Mouse (Mus musculus): ENCODE results near the gene 6030458C11Rik. TPM values are rescaled to one million over a fixed set of nuclear protein-coding genes. Genes with fewer than 3 reads are reported as not detected.
A peak's percentile ranks its signal among the peaks of the same experiment; 100 is the strongest.

6030458C11Rik gene
- polyA plus RNA-seq, 1 experiment from 2014 or later = 39.4 TPM

GRCm38 (mm10) chr15:12853471-12853870, 29.0 kb upstream of the 6030458C11Rik start:
- no peak for ATAC-seq (ENCODE audit: low read depth)
- Histone ChIP-seq H3K27ac (ENCODE audit: low read depth, low read length) (no peak overlapping the region), H3K4me1 (ENCODE audit: control insufficient read depth, insufficient read depth, low read length) (no peaks in the 10 kb centered on the region), H3K36me3 (ENCODE audit: control insufficient read depth, insufficient read depth, low read length) (peaks cover 56% of the 10 kb centered on the region), H3K4me2 (ENCODE audit: low read depth, low read length) (no peak overlapping the region), H3K9ac (replicated peaks; ENCODE audit: low read depth, low read length) (no peak overlapping the region), H3K4me3 (ENCODE audit: low read depth, low read length) (no peak overlapping the region), H3K9me3 (ENCODE audit: control insufficient read depth, low read length) (no peaks in the 10 kb centered on the region), H3K27me3 (ENCODE audit: control insufficient read depth, insufficient read depth, low read length) (no peaks in the 10 kb centered on the region)
- 95% methylated on average over 8 of the region's 8 CpGs for WGBS

- peaks cover 61% of the 10 kb centered on the region for H3K36me3 ChIP-seq (ENCODE audit: control insufficient read depth, insufficient read depth, low read length)
- H3K4me3 ChIP-seq (ENCODE audit: low read depth, low read length) = no peak overlapping the region
- H3K27me3 ChIP-seq (ENCODE audit: control insufficient read depth, insufficient read depth, low read length) = no peaks in the 10 kb centered on the region
- 0 out of 2 replicates have a peak, but pooled peaks have one; percentile 38 for ATAC-seq (ENCODE audit: low read depth)
- no peak overlapping the region for H3K4me2 ChIP-seq (ENCODE audit: low read depth, low read length)
- H3K9me3 ChIP-seq (ENCODE audit: control insufficient read depth, low read length) = no peaks in the 10 kb centered on the region
- H3K27ac ChIP-seq (ENCODE audit: low read depth, low read length) = no peak overlapping the region
- H3K4me1 ChIP-seq (ENCODE audit: control insufficient read depth, insufficient read depth, low read length) = no peaks in the 10 kb centered on the region
- no peak overlapping the region for H3K9ac ChIP-seq (replicated peaks; ENCODE audit: low read depth, low read length)
- 93% methylated on average over 4 of the region's 4 CpGs for WGBS
Measured at GRCm38 (mm10) chr15:12849373-12849772, 24.9 kb upstream of the 6030458C11Rik start.

- Histone ChIP-seq H3K4me1 (ENCODE audit: control insufficient read depth, insufficient read depth, low read length) (no peaks in the 10 kb centered on the region), H3K4me2 (ENCODE audit: low read depth, low read length) (no peak overlapping the region), H3K27me3 (ENCODE audit: control insufficient read depth, insufficient read depth, low read length) (no peaks in the 10 kb centered on the region), H3K4me3 (ENCODE audit: low read depth, low read length) (no peak overlapping the region), H3K9me3 (ENCODE audit: control insufficient read depth, low read length) (no peaks in the 10 kb centered on the region), H3K9ac (replicated peaks; ENCODE audit: low read depth, low read length) (no peak overlapping the region), H3K36me3 (ENCODE audit: control insufficient read depth, insufficient read depth, low read length) (peaks cover 60% of the 10 kb centered on the region), H3K27ac (ENCODE audit: low read depth, low read length) (no peak overlapping the region)
- ATAC-seq (ENCODE audit: low read depth) = no peak
- 75% methylated on average over 11 of the region's 11 CpGs for WGBS
Measured at GRCm38 (mm10) chr15:12848196-12848975, 23.9 kb upstream of the 6030458C11Rik start.

GRCm38 (mm10) chr15:12842833-12843232, 18.4 kb upstream of the 6030458C11Rik start:
- 72% methylated on average over 7 of the region's 7 CpGs for WGBS
- H3K4me1 ChIP-seq (ENCODE audit: control insufficient read depth, insufficient read depth, low read length) = no peaks in the 10 kb centered on the region
- no peaks in the 10 kb centered on the region for H3K27me3 ChIP-seq (ENCODE audit: control insufficient read depth, insufficient read depth, low read length)
- H3K27ac ChIP-seq (ENCODE audit: low read depth, low read length) = no peak overlapping the region
- H3K4me2 ChIP-seq (ENCODE audit: low read depth, low read length) = no peak overlapping the region
- no peak for ATAC-seq (ENCODE audit: low read depth)
- no peaks in the 10 kb centered on the region for H3K9me3 ChIP-seq (ENCODE audit: control insufficient read depth, low read length)
- H3K4me3 ChIP-seq (ENCODE audit: low read depth, low read length) = no peak overlapping the region
- no peak overlapping the region for H3K9ac ChIP-seq (replicated peaks; ENCODE audit: low read depth, low read length)
- peaks cover 59% of the 10 kb centered on the region for H3K36me3 ChIP-seq (ENCODE audit: control insufficient read depth, insufficient read depth, low read length)

- H3K9ac ChIP-seq (replicated peaks; ENCODE audit: low read depth, low read length) = no peak overlapping the region
- H3K36me3 ChIP-seq (ENCODE audit: control insufficient read depth, insufficient read depth, low read length) = peaks cover 53% of the 10 kb centered on the region
- H3K4me2 ChIP-seq (ENCODE audit: low read depth, low read length) = no peak overlapping the region
- no peaks in the 10 kb centered on the region for H3K27me3 ChIP-seq (ENCODE audit: control insufficient read depth, insufficient read depth, low read length)
- H3K27ac ChIP-seq (ENCODE audit: low read depth, low read length) = no peak overlapping the region
- H3K4me1 ChIP-seq (ENCODE audit: control insufficient read depth, insufficient read depth, low read length) = no peaks in the 10 kb centered on the region
- ATAC-seq (ENCODE audit: low read depth) = no peak
- WGBS = 95% methylated on average over 11 of the region's 11 CpGs
- no peaks in the 10 kb centered on the region for H3K9me3 ChIP-seq (ENCODE audit: control insufficient read depth, low read length)
- no peak overlapping the region for H3K4me3 ChIP-seq (ENCODE audit: low read depth, low read length)
Measured at GRCm38 (mm10) chr15:12840737-12841136, 16.3 kb upstream of the 6030458C11Rik start.

GRCm38 (mm10) chr15:12834231-12834630, 9.8 kb upstream of the 6030458C11Rik start:
- ATAC-seq (ENCODE audit: low read depth) = no peak
- no peak overlapping the region for H3K27ac ChIP-seq (ENCODE audit: low read depth, low read length)
- WGBS = 96% methylated on average over 24 of the region's 24 CpGs
- no peaks in the 10 kb centered on the region for H3K27me3 ChIP-seq (ENCODE audit: control insufficient read depth, insufficient read depth, low read length)
- H3K4me1 ChIP-seq (ENCODE audit: control insufficient read depth, insufficient read depth, low read length) = no peaks in the 10 kb centered on the region
- H3K9ac ChIP-seq (replicated peaks; ENCODE audit: low read depth, low read length) = no peak overlapping the region
- no peak overlapping the region for H3K4me2 ChIP-seq (ENCODE audit: low read depth, low read length)
- H3K4me3 ChIP-seq (ENCODE audit: low read depth, low read length) = no peak overlapping the region
- no peaks in the 10 kb centered on the region for H3K9me3 ChIP-seq (ENCODE audit: control insufficient read depth, low read length)
- H3K36me3 ChIP-seq (ENCODE audit: control insufficient read depth, insufficient read depth, low read length) = peaks cover 41% of the 10 kb centered on the region

GRCm38 (mm10) chr15:12833385-12833784, 8.9 kb upstream of the 6030458C11Rik start:
- 98% methylated on average over 31 of the region's 31 CpGs for WGBS
- Histone ChIP-seq H3K27ac (ENCODE audit: low read depth, low read length) (no peak overlapping the region), H3K36me3 (ENCODE audit: control insufficient read depth, insufficient read depth, low read length) (peaks cover 45% of the 10 kb centered on the region), H3K9ac (replicated peaks; ENCODE audit: low read depth, low read length) (no peak overlapping the region), H3K4me3 (ENCODE audit: low read depth, low read length) (no peak overlapping the region), H3K4me2 (ENCODE audit: low read depth, low read length) (no peak overlapping the region), H3K27me3 (ENCODE audit: control insufficient read depth, insufficient read depth, low read length) (no peaks in the 10 kb centered on the region), H3K4me1 (ENCODE audit: control insufficient read depth, insufficient read depth, low read length) (no peaks in the 10 kb centered on the region), H3K9me3 (ENCODE audit: control insufficient read depth, low read length) (no peaks in the 10 kb centered on the region)
- ATAC-seq (ENCODE audit: low read depth) = 0 out of 2 replicates have a peak, but pooled peaks have one; percentile 9

GRCm38 (mm10) chr15:12832599-12832998, 8.2 kb upstream of the 6030458C11Rik start:
- Histone ChIP-seq H3K4me1 (ENCODE audit: control insufficient read depth, insufficient read depth, low read length) (no peaks in the 10 kb centered on the region), H3K27me3 (ENCODE audit: control insufficient read depth, insufficient read depth, low read length) (no peaks in the 10 kb centered on the region), H3K9ac (replicated peaks; ENCODE audit: low read depth, low read length) (no peak overlapping the region), H3K36me3 (ENCODE audit: control insufficient read depth, insufficient read depth, low read length) (peaks cover 42% of the 10 kb centered on the region), H3K4me3 (ENCODE audit: low read depth, low read length) (no peak overlapping the region), H3K9me3 (ENCODE audit: control insufficient read depth, low read length) (no peaks in the 10 kb centered on the region), H3K4me2 (ENCODE audit: low read depth, low read length) (no peak overlapping the region), H3K27ac (ENCODE audit: low read depth, low read length) (no peak overlapping the region)
- 98% methylated on average over 4 of the region's 4 CpGs for WGBS
- no peak for ATAC-seq (ENCODE audit: low read depth)

GRCm38 (mm10) chr15:12829878-12830277, 5.4 kb upstream of the 6030458C11Rik start:
- peaks cover 10% of the 10 kb centered on the region; the same call in 1 of the 2 replicates for H3K4me1 ChIP-seq (ENCODE audit: control insufficient read depth, insufficient read depth, low read length)
- H3K4me3 ChIP-seq (ENCODE audit: low read depth, low read length) = no peak overlapping the region
- H3K27me3 ChIP-seq (ENCODE audit: control insufficient read depth, insufficient read depth, low read length) = no peaks in the 10 kb centered on the region
- WGBS = 93% methylated on average over 3 of the region's 3 CpGs
- H3K27ac ChIP-seq (ENCODE audit: low read depth, low read length) = no peak overlapping the region
- H3K4me2 ChIP-seq (ENCODE audit: low read depth, low read length) = no peak overlapping the region
- H3K36me3 ChIP-seq (ENCODE audit: control insufficient read depth, insufficient read depth, low read length) = peaks cover 24% of the 10 kb centered on the region; the same call in 1 of the 2 replicates
- H3K9ac ChIP-seq (replicated peaks; ENCODE audit: low read depth, low read length) = no peak overlapping the region
- H3K9me3 ChIP-seq (ENCODE audit: control insufficient read depth, low read length) = no peaks in the 10 kb centered on the region
- no peak for ATAC-seq (ENCODE audit: low read depth)
